In genomic region chr14:28093214-28093613, GRCm38 (mm10) we compare ENCODE assay signal across 8 mouse cellular contexts.
A peak's percentile ranks its signal among the peaks of the same experiment; 100 is the strongest.
DNase-seq lines count a peak whose midpoint lies in the region; TF ChIP-seq lines count a peak whose summit lies in the region.

No protein-coding gene starts in this region.

- H3K4me1 ChIP-seq in lung, adult 2 months (ENCODE audit: control insufficient read depth, insufficient read depth, low read length): no peaks in the 10 kb centered on the region

- no peak overlapping the region for H3K4me3 ChIP-seq in gastrocnemius, adult 2 months
- no peak overlapping the region for H3K4me3 ChIP-seq in lung, adult 2 months (replicated peaks; ENCODE audit: extremely low read depth, low read depth, low read length)

- WGBS in lung, adult 2 months: 55% methylated on average over 4 of the region's 4 CpGs

- no peak for TF ChIP-seq POLR2A in lung, adult 2 months (IDR thresholded peaks at IDR 0.05; ENCODE audit: borderline replicate concordance, extremely low read depth, low read depth, low read length)

- TF ChIP-seq CTCF in gastrocnemius, adult 2 months (IDR thresholded peaks at IDR 0.05): peak; percentile 16; the same call in 1 of the 2 replicates
- peak; percentile 52; the same call in 1 of the 2 replicates for TF ChIP-seq CTCF in lung, adult 2 months (IDR thresholded peaks at IDR 0.05; ENCODE audit: insufficient read depth, low read length)

- intact Hi-C loops in gastrocnemius, adult 2 months (cut with DNase I): no loop called here
- intact Hi-C loops in gastrocnemius, postnatal 36 days (cut with DNase I): loop anchor here (5.0 kb wide), 1 partner anchor 414 kb away; no protein-coding TSS in a partner anchor

- H3K27ac ChIP-seq in gastrocnemius, adult 2 months: no peak overlapping the region

- no peak for DNase-seq in gastrocnemius, adult 2 months
- no peak for DNase-seq in gastrocnemius, postnatal 36 days
- DNase-seq in lung, adult 2 months: no peak
- DNase-seq in lung, adult 18-20 months: no peak
- peak; percentile 46 for DNase-seq in embryo, embryonic 10.5 days (ENCODE audit: low spot score)
- peak; percentile 6 to 28 for DNase-seq in lung, postnatal 4 days
- no peak for DNase-seq in thymus, postnatal 36 days
- no peak for DNase-seq in ovary, postnatal 14 days (ENCODE audit: low spot score)

Comparison
In these comparisons a context has a peak if more than half of its experiments do, and no peak if none do; other contexts are left out.
1. DNase-seq: peak in embryo, embryonic 10.5 days (single experiment) and lung, postnatal 4 days (2 of 2); none in gastrocnemius, adult 2 months (single experiment), gastrocnemius, postnatal 36 days (0 of 2), lung, adult 2 months (single experiment), lung, adult 18-20 months (0 of 2), thymus, postnatal 36 days (0 of 2) and ovary, postnatal 14 days (single experiment).